Mouse (Mus musculus): ENCODE data around the gene N4bp2. TPM values are rescaled to one million over a fixed set of nuclear protein-coding genes. Genes with fewer than 3 reads are reported as not detected.

Gene N4bp2
- 8.0 TPM for polyA plus RNA-seq (2014; fragmentation: Illumina TruSeq; extraction: RNeasy Lipid Tissue Mini Kit (QIAGEN cat#74804); ENCODE audit: low read depth, low replicate concordance)

DNA sequence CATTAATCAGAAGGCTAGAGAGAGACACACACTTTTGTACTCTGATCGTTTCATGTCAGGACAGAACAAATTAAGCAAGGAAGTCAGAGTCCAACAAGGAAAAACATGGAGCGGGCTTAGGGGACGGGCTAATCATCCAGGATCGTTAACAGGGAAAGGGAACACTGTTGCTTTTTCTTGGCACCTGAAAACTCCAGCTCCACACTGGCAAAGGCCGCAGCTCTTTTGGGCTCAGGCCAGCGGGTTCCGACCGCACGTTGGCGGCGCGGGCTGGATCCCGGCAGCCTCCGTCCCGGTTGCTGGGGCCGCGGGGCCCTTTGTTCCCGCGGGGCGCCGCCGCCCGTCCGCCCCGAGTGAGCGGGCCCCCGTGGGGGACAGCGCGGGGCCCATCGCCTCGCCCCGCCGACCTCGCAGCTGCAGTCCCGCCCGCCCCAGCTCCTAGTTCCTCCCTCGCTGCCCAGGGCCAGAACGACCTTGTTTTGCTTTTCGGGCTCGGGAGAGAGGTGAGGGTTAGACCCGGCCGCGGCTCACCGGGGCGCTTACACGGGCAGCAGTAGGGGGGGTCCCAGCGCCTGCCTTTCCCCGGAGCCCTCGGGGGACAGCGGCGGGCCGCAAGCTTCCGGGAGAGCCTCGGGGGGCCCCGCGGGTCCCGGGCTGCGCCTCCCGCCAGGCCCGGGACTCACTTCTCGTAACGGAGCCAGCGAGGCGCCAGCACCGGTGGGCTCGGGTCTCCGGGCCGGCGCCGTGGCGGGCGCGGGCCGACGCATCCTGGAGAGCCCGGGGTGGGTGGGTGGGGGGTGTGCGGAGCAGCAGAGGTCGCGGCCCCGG lies at the start of gene N4bp2:
Gene N4bp2, plus strand, starts transcription at position 434 of the 828 bp plus-strand sequence.

DNA sequence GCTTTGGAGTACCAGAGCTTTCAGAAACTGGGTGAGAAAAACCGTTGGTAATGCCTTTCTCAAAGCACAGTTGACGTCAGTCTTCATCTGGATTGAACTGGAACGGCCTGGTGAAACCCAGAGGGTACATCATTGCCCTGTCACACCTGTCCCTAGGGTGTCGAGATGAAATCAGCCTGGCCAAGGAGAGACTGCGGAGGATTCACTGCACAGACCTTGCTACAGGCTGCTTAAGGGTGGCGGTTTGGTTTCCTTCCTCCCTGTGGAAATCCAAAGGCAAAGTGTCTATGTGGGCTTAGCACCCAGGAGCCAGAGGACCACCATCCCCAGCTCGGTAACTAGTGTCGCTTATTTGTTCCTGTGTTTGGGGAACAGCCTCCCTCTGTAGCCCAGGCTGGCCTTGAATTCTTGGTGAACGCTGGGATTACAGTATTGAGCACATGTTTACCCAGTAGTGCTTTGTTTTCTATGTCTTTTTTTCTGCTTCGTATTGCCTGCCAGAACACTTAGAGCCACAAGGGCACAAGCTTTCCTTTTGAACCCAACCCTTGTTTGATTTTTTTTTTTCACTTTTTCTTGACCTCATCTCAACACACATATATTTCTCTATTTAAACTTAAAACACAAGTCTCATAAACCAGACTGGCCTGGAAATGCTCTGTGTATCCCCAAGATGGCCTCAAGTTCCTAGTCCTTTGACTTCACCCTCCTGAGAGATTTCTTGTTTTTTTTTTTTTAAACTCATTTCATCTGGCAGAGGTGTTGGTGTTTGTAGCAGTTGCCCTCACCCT lies 98.0 kb downstream of the N4bp2 start, which contains the start of gene Rhoh:
Gene Rhoh, plus strand, starts transcription at position 60 of the 791 bp plus-strand sequence.

Other genes starting within 250 kb of the N4bp2 start
- 202 TPM for gene Smim14, start 226.3 kb upstream of the N4bp2 start, polyA plus RNA-seq (2014; fragmentation: Illumina TruSeq; extraction: RNeasy Lipid Tissue Mini Kit (QIAGEN cat#74804); ENCODE audit: low read depth, low replicate concordance)
- 62.6 TPM for gene Ube2k, start 226.3 kb upstream of the N4bp2 start, polyA plus RNA-seq (2014; fragmentation: Illumina TruSeq; extraction: RNeasy Lipid Tissue Mini Kit (QIAGEN cat#74804); ENCODE audit: low read depth, low replicate concordance)
- gene Pds5a, start 65.2 kb upstream of the N4bp2 start, polyA plus RNA-seq (2014; fragmentation: Illumina TruSeq; extraction: RNeasy Lipid Tissue Mini Kit (QIAGEN cat#74804); ENCODE audit: low read depth, low replicate concordance), result 49.1 TPM
- gene Rhoh, start 97.7 kb downstream of the N4bp2 start, polyA plus RNA-seq (2014; fragmentation: Illumina TruSeq; extraction: RNeasy Lipid Tissue Mini Kit (QIAGEN cat#74804); ENCODE audit: low read depth, low replicate concordance), result 0.65 TPM
- gene Chrna9, start 171.4 kb downstream of the N4bp2 start, polyA plus RNA-seq (2014; fragmentation: Illumina TruSeq; extraction: RNeasy Lipid Tissue Mini Kit (QIAGEN cat#74804); ENCODE audit: low read depth, low replicate concordance), result not detected
- gene 9130230L23Rik, start 240.8 kb downstream of the N4bp2 start, polyA plus RNA-seq (2014; fragmentation: Illumina TruSeq; extraction: RNeasy Lipid Tissue Mini Kit (QIAGEN cat#74804); ENCODE audit: low read depth, low replicate concordance), result 126 TPM